Mouse (Mus musculus): ENCODE data around the gene Hfe.

Gene Hfe

GRCm38 (mm10) chr13:23710374-23711089, at the start of gene Hfe:
TSS of gene Hfe (minus strand) at chr13:23710854.
- DNase-seq, result peak; percentile 38 to 54

GRCm38 (mm10) chr13:23759916-23760239, 49.2 kb upstream of the Hfe start:
- DNase-seq, result no peak

GRCm38 (mm10) chr13:23759251-23759771, 48.7 kb upstream of the Hfe start:
- DNase-seq, result no peak

DNA sequence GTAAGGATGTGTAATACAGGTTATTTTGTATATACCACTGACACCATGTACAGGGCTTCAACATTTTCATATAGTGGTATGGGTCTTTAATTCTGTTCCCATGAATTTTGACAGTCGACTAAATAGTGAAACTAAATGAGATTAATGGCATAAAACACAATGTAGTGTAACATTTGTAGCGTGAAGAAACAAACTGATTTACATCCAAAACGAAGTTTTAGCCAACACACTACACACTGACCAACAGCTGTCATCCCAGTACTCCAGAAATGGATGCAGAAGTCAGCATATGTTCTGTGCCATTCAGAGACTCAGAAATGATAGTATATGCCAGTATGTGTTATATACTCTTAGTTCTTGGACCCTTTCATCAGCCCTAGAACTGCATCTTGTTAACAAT, 47.3 kb upstream of the Hfe start:
- DNase-seq, result no peak

GRCm38 (mm10) chr13:23757211-23757773, 46.6 kb upstream of the Hfe start:
- no peak for DNase-seq

DNA sequence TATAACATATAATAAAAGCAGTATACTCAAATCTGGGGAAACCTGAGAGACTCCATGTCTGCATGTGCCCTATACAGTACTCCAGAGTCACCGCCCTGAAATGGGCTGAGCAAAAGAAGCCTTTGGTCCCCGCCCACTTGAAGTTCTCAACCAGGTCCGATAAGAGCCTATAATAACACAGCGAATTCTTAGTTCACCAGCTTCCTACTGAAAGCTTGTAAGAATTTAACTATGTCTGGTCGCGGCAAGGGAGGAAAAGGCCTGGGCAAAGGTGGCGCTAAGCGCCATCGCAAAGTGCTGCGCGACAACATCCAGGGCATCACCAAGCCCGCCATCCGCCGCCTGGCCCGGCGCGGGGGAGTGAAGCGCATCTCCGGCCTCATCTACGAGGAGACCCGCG, 46.1 kb upstream of the Hfe start, which contains the start of gene Hist1h4b:
Hist1h4b (plus strand) TSS at position 224 of the 400 bp plus-strand sequence.
- DNase-seq, result peak; percentile 76 to 87

DNA sequence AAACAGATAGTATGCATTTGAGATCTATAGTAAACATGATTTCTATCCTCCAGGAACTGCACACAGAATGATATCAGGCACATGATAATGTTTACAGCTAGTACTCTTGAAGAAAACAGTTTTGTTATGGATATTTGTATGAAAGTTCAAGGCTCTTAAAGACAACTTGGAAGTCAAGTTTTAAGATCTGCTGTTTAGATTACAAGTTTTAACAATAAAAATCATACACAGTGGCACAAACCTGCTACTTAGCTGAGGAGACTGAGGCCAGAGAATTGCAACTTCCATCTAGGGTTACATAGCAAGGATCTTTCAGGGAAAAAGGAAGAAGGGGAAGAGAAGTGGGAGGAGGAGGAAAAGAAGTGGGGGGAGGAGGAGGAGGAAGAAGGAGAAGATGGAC, 44.3 kb upstream of the Hfe start:
- DNase-seq, result no peak

DNA sequence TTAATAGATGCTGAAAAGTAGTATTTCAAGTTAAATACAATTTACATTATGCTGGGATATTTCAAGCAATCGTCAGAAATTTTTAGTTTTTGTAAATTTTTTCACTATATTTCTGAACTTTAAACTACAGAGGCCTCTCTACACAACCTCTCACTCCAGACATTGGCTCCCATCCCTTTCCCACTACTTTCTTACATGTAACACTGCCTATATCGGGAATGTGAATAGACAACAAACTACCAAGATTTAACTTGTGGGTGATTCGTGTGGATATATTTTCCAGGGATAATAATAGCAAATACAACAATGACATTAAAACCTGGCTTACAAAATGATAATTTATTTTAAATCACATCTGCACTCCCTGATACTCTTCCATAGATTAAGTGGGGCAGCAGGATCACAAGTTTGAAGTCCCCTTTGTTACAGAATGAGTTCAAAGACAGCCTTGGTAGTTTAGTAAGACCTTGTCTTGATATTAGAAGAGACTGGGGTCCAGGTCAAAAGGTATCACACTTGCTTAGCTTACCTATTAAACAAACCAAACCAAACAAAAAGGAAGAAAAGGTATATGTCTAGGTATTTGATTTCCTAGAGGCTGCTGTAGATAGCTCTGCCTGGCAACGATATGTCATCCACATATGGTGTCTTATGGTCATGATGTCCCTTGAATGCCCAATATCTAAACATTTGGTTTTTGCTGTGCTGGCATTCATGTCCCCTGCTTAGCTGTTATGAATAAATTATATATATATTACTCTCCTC, 42.8 kb upstream of the Hfe start:
- no peak for DNase-seq

- DNase-seq, result no peak
These were observed 42.1 kb upstream of the Hfe start for GRCm38 (mm10) chr13:23752742-23753172.

DNA sequence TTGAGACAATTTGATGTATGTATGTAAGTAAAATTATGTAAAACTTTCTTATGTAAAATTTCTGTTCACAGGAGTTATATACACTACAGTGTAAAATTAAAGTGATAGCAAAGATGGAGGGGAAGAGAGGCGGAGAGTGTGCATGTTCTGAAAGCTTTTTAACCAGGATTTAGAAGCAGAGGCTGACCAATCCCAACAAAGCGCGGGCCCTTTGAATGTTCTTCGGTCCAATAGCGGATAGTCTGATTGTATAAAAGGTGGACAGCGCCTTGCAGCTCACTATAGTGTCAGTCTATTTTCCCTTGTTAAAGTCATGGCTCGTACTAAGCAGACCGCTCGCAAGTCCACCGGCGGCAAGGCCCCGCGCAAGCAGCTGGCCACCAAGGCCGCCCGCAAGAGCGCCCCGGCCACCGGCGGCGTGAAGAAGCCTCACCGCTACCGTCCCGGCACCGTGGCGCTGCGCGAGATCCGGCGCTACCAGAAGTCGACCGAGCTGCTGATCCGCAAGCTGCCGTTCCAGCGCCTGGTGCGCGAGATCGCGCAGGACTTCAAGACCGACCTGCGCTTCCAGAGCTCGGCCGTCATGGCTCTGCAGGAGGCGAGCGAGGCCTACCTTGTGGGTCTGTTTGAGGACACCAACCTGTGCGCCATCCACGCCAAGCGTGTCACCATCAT, 41.5 kb upstream of the Hfe start, which contains the start of gene Hist1h3b:
Hist1h3b (plus strand) TSS at position 201 of the 675 bp plus-strand sequence.
- peak; percentile 62 to 84 for DNase-seq

GRCm38 (mm10) chr13:23751478-23751956, 40.9 kb upstream of the Hfe start:
- no peak for DNase-seq

DNA sequence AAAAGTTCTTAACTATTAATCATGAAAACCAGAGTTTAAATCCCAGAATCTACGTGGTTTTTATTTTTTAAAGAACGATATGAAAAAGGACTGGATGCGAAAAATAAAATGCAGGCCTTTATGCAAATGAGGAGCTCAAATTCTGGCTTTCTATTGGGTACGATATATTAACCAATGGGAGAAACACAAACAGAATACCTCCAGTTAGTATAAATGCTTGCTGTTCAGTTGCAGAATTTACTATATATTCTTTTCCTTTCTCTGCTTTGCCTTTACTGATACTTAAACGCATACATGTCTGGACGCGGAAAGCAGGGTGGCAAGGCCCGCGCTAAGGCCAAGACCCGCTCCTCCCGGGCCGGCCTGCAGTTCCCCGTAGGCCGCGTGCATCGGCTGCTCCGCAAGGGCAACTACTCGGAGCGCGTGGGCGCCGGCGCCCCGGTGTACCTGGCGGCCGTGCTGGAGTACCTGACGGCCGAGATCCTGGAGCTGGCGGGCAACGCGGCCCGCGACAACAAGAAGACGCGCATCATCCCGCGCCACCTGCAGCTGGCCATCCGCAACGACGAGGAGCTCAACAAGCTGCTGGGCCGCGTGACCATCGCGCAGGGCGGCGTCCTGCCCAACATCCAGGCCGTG, 40.3 kb upstream of the Hfe start, which contains the start of gene Hist1h2ab:
Hist1h2ab (plus strand) TSS at position 288 of the 639 bp plus-strand sequence.
- peak; percentile 42 to 51 for DNase-seq

DNA sequence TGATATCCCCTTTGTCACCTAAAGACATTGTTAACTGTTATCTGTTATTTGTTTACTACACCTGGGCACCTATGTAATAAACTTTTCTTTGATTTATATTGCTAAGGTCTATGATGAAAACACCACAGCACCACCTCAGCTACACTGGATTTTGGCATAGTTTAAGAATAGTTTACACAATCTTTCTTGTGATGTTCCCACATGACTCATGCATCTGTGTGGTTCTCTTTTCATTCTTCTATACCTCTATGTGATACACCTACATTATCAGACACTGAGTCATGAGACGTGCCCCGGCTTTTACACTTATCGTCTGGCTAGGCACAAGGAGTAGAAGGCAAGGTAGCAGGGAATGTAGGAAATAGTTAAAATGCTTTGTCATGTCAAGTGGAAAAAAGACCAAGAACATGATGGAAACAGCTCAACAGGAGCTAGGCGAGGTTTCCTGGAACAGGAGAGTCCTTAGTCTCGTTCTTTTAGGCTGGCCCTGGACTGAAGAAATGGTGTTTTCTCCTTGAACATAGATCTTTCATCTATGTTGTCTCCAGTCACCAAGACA, 39.0 kb upstream of the Hfe start:
- DNase-seq, result no peak

GRCm38 (mm10) chr13:23747892-23748288, 37.2 kb upstream of the Hfe start:
- no peak for DNase-seq

GRCm38 (mm10) chr13:23747081-23747891, 36.6 kb upstream of the Hfe start:
- no peak for DNase-seq

GRCm38 (mm10) chr13:23746201-23747080, 35.8 kb upstream of the Hfe start, which contains the start of gene Hist1h2bb:
TSS of gene Hist1h2bb (plus strand) at chr13:23746734.
- peak; percentile 62 to 66 for DNase-seq

GRCm38 (mm10) chr13:23745381-23746161, 34.9 kb upstream of the Hfe start, which contains the start of gene Hist1h3c:
TSS of gene Hist1h3c (minus strand) at chr13:23745602.
- DNase-seq, result peak; percentile 60 to 80
